Mouse (Mus musculus): ENCODE results near the gene Pdx1. TPM values are rescaled to one million over a fixed set of nuclear protein-coding genes. Genes with fewer than 3 reads are reported as not detected.
A peak's percentile ranks its signal among the peaks of the same experiment; 100 is the strongest.

The Pdx1 gene
- polyA plus RNA-seq, 1 experiment from 2014 or later: not detected

DNA sequence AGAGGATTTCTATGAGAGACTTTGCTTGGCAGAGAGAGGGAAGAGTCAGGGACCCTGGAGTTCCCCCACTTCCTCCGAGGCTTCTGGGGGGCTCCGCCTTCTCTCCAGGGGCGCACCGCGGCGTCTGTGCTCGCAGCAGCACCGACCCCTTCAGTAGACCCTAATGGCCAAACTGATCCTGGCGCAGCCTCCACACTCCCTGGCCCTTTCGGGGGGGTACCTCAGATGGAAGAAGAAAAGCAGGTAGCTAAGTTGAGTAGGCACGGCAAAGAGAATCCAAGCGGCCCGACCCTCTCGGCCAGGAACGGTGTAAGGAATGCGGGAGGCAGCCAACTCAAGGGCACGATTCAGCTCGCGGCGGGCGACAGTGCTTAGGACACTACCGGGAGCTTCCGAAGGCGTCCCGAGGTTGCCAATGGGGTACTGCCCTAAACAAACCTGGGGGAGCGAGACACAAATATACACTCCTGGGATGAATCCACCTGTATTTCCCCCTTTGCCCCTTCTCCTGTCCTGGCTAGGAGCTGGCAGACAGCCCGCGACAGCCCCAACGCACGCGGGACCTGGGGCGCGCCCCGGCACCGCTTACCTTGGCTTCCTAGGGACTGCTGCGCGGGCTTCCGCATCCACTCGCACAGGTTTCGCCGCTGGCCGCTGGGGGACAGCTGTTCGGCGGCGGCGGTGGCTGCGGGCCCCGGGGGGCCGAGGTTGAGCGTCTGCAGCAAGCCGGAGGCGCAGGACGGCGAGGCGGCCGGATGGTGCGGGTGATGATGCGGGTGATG lies 36.3 kb downstream of the Pdx1 start:
- Histone ChIP-seq H3K9ac (ENCODE audit: low read depth, low read length) (no peak overlapping the region), H3K4me1 (ENCODE audit: control insufficient read depth, insufficient read depth, low read length) (no peaks in the 10 kb centered on the region), H3K4me2 (ENCODE audit: low read depth, low read length) (peak overlapping the region; percentile 12; the same call in 1 of the 2 replicates), H3K27me3 (replicated peaks; ENCODE audit: control insufficient read depth, insufficient read depth, low read length) (peaks cover 100% of the 10 kb centered on the region), H3K27ac (replicated peaks; ENCODE audit: low read depth, low read length) (no peak overlapping the region), H3K9me3 (ENCODE audit: control insufficient read depth, low read length) (no peaks in the 10 kb centered on the region), H3K36me3 (ENCODE audit: control insufficient read depth, insufficient read depth, low read length) (no peaks in the 10 kb centered on the region), H3K4me3 (ENCODE audit: low read depth, low read length) (peak overlapping the region; percentile 18)
- ATAC-seq (ENCODE audit: low read depth) (no peak), DNase-seq (ENCODE audit: low spot score) (no peak)
- WGBS: under 1% methylated on average over 23 of the region's 58 CpGs

- no peak within 1 kb of the TSS for H3K27ac ChIP-seq (replicated peaks; ENCODE audit: low read depth, low read length)
- H3K9me3 ChIP-seq (ENCODE audit: control insufficient read depth, low read length): no peaks in the 10 kb centered on the region
- no peak within 1 kb of the TSS for H3K9ac ChIP-seq (ENCODE audit: low read depth, low read length)
- no peak for ATAC-seq (ENCODE audit: low read depth)
- no peaks in the 10 kb centered on the region for H3K4me1 ChIP-seq (ENCODE audit: control insufficient read depth, insufficient read depth, low read length)
- DNase-seq (ENCODE audit: low spot score): no peak
- under 1% methylated on average over 47 of the region's 63 CpGs for WGBS
- H3K4me3 ChIP-seq (ENCODE audit: low read depth, low read length): peak within 1 kb of the TSS; percentile 18
- no peaks in the 10 kb centered on the region for H3K36me3 ChIP-seq (ENCODE audit: control insufficient read depth, insufficient read depth, low read length)
- H3K4me2 ChIP-seq (ENCODE audit: low read depth, low read length): peak within 1 kb of the TSS; percentile 12; the same call in 1 of the 2 replicates
- H3K27me3 ChIP-seq (replicated peaks; ENCODE audit: control insufficient read depth, insufficient read depth, low read length): peaks cover 100% of the 10 kb centered on the region
These were observed 37.1 kb downstream of the Pdx1 start, which contains the start of gene Cdx2 for GRCm38 (mm10) chr5:147306638-147307397. Gene Cdx2, minus strand, starts transcription at chr5:147307270.

DNA sequence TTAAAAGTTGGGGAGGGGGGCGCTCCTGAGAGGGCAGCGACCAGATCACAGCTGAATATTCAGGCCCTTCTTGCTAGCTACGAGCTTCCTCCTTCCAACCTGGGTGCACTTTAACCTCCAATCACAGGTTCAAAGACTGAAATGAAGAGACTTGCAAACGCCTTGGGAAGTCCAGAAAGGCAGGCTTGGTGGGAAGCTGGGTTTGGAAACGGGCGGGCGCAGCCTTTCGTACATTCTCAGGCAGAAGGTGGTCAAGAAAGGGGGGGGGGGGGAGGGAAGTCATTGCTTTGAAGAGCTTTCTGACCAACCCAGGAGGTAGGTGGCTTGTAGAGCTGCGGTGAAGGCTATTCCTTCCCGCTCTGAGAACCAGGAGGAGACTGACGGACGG lies 37.6 kb downstream of the Pdx1 start:
- Histone ChIP-seq H3K9ac (ENCODE audit: low read depth, low read length) (no peak overlapping the region), H3K27ac (replicated peaks; ENCODE audit: low read depth, low read length) (no peak overlapping the region), H3K9me3 (ENCODE audit: control insufficient read depth, low read length) (no peaks in the 10 kb centered on the region), H3K4me3 (ENCODE audit: low read depth, low read length) (0 out of 2 replicates have a peak overlapping the region, but pooled peaks have one; percentile 18), H3K27me3 (replicated peaks; ENCODE audit: control insufficient read depth, insufficient read depth, low read length) (peaks cover 100% of the 10 kb centered on the region), H3K36me3 (ENCODE audit: control insufficient read depth, insufficient read depth, low read length) (no peaks in the 10 kb centered on the region), H3K4me2 (ENCODE audit: low read depth, low read length) (no peak overlapping the region), H3K4me1 (ENCODE audit: control insufficient read depth, insufficient read depth, low read length) (no peaks in the 10 kb centered on the region)
- DNase-seq (ENCODE audit: low spot score) (no peak), ATAC-seq (ENCODE audit: low read depth) (no peak)
- WGBS: 2% methylated on average over 12 of the region's 12 CpGs

- Histone ChIP-seq H3K9ac (ENCODE audit: low read depth, low read length) (no peak overlapping the region), H3K4me2 (ENCODE audit: low read depth, low read length) (no peak overlapping the region), H3K4me1 (ENCODE audit: control insufficient read depth, insufficient read depth, low read length) (no peaks in the 10 kb centered on the region), H3K36me3 (ENCODE audit: control insufficient read depth, insufficient read depth, low read length) (no peaks in the 10 kb centered on the region), H3K27me3 (replicated peaks; ENCODE audit: control insufficient read depth, insufficient read depth, low read length) (peaks cover 100% of the 10 kb centered on the region), H3K27ac (replicated peaks; ENCODE audit: low read depth, low read length) (no peak overlapping the region), H3K4me3 (ENCODE audit: low read depth, low read length) (no peak overlapping the region), H3K9me3 (ENCODE audit: control insufficient read depth, low read length) (no peaks in the 10 kb centered on the region)
- ATAC-seq (ENCODE audit: low read depth) (no peak), DNase-seq (ENCODE audit: low spot score) (no peak)
- WGBS: 7% methylated on average over 9 of the region's 9 CpGs
These were observed 38.7 kb downstream of the Pdx1 start for GRCm38 (mm10) chr5:147308451-147308850.

- DNase-seq (ENCODE audit: low spot score): no peak
- ATAC-seq (ENCODE audit: low read depth): no peak
- no peaks in the 10 kb centered on the region for H3K36me3 ChIP-seq (ENCODE audit: control insufficient read depth, insufficient read depth, low read length)
- H3K4me1 ChIP-seq (ENCODE audit: control insufficient read depth, insufficient read depth, low read length): no peaks in the 10 kb centered on the region
- WGBS: no CpG with 5 or more reads among the region's 2 CpGs
- H3K27me3 ChIP-seq (replicated peaks; ENCODE audit: control insufficient read depth, insufficient read depth, low read length): peaks cover 100% of the 10 kb centered on the region
- no peak overlapping the region for H3K9ac ChIP-seq (ENCODE audit: low read depth, low read length)
- no peak overlapping the region for H3K4me3 ChIP-seq (ENCODE audit: low read depth, low read length)
- no peaks in the 10 kb centered on the region for H3K9me3 ChIP-seq (ENCODE audit: control insufficient read depth, low read length)
- H3K27ac ChIP-seq (replicated peaks; ENCODE audit: low read depth, low read length): no peak overlapping the region
- no peak overlapping the region for H3K4me2 ChIP-seq (ENCODE audit: low read depth, low read length)
These were observed 40.0 kb downstream of the Pdx1 start for GRCm38 (mm10) chr5:147309786-147310185.

DNA sequence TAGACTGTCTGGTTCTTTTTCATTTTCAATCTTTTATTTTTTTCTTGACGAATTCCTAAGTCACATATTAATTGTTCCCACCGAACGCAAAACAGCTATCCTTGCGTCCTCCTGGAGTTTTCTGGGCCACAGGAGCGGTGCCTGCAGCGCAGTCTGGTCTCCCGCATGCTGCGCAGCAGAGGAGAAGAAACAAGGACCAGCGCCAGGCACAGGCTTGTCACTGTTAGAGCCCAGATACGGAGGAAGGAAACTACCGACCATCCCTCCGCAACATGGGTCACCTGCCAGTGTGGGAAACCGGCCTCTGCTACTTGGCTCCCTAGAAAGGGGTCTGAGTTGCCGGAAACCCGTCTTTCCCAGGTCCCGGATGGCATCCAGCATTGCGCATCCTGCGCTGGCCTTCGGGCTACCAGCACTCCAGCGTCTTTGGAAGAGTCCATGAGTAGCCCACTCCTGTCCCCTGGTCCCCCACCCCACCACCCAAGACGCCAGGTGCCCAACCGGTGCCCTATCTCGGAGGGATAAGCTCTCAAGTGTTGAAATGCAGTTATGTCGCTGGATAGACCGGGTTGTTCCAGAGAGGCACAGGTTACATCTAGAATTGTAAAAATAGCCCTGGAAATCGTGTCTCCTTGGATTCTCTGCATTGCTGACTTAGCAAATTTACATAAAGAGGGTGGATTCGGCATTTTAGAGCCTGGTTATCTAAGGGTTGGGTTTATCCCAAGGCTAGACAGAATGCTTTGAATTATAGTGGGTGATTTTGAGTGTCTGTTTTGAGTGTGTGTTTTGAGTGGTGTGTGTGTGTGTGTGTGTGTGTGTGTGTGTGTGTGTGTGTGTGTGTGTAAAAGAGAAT lies 43.3 kb downstream of the Pdx1 start:
- DNase-seq (ENCODE audit: low spot score) (no peak), ATAC-seq (ENCODE audit: low read depth) (no peak)
- H3K27ac ChIP-seq (replicated peaks; ENCODE audit: low read depth, low read length): no peak overlapping the region
- WGBS: 1% methylated on average over 27 of the region's 27 CpGs
- H3K9me3 ChIP-seq (ENCODE audit: control insufficient read depth, low read length): no peaks in the 10 kb centered on the region
- H3K4me2 ChIP-seq (ENCODE audit: low read depth, low read length): no peak overlapping the region
- H3K36me3 ChIP-seq (ENCODE audit: control insufficient read depth, insufficient read depth, low read length): no peaks in the 10 kb centered on the region
- H3K27me3 ChIP-seq (replicated peaks; ENCODE audit: control insufficient read depth, insufficient read depth, low read length): peaks cover 100% of the 10 kb centered on the region
- H3K4me1 ChIP-seq (ENCODE audit: control insufficient read depth, insufficient read depth, low read length): no peaks in the 10 kb centered on the region
- no peak overlapping the region for H3K9ac ChIP-seq (ENCODE audit: low read depth, low read length)
- no peak overlapping the region for H3K4me3 ChIP-seq (ENCODE audit: low read depth, low read length)

- 2% methylated on average over 33 of the region's 39 CpGs for WGBS
- no peak overlapping the region for H3K9ac ChIP-seq (ENCODE audit: low read depth, low read length)
- H3K9me3 ChIP-seq (ENCODE audit: control insufficient read depth, low read length): no peaks in the 10 kb centered on the region
- peaks cover 95% of the 10 kb centered on the region for H3K27me3 ChIP-seq (replicated peaks; ENCODE audit: control insufficient read depth, insufficient read depth, low read length)
- no peak overlapping the region for H3K4me3 ChIP-seq (ENCODE audit: low read depth, low read length)
- no peaks in the 10 kb centered on the region for H3K36me3 ChIP-seq (ENCODE audit: control insufficient read depth, insufficient read depth, low read length)
- H3K4me1 ChIP-seq (ENCODE audit: control insufficient read depth, insufficient read depth, low read length): no peaks in the 10 kb centered on the region
- ATAC-seq (ENCODE audit: low read depth) (peak; percentile 38; the same call in 1 of the 2 replicates), DNase-seq (ENCODE audit: low spot score) (no peak)
- H3K27ac ChIP-seq (replicated peaks; ENCODE audit: low read depth, low read length): no peak overlapping the region
- H3K4me2 ChIP-seq (ENCODE audit: low read depth, low read length): no peak overlapping the region
These were observed 45.1 kb downstream of the Pdx1 start for GRCm38 (mm10) chr5:147314646-147315431.

Data from embryonic facial prominence, embryonic 14.5 days (tissue).